Mouse (Mus musculus) erythroblast, adult 5-6 weeks (primary cell): Measurements from ENCODE around the gene Asns. TPM values are rescaled to one million over a fixed set of nuclear protein-coding genes. Genes with fewer than 3 reads are reported as not detected.

Experiments used
- ATAC-seq: replicated peaks from 2 replicates; pipeline ENCODE4 v1.8.0; 2016; ENCODE audit warnings: moderate number of reproducible peaks, mild to moderate bottlenecking, moderate TSS enrichment, inconsistent platforms; ENCODE audit not compliant: poor library complexity, low FRiP score, severe bottlenecking
- total RNA-seq, 2 experiments: library from RNA; stranded (forward) in 1 of 2; stranded (reverse) in 1 of 2; fragments of 150-400 nt in 1 of 2; fragments of 200-764, 138-1000 nt in 1 of 2; gene quantifications; 2 replicates each; pipeline versions ENCODE4 v1.2.3 to v1.2.4; 2015 to 2017; ENCODE audit warnings: low replicate concordance in 2 of 2

Asns gene
- total RNA-seq (2015; ENCODE audit: low replicate concordance) = 75.3 and 78.6 TPM in 2 replicates
- total RNA-seq (2017; ENCODE audit: low replicate concordance) = 33.4 and 44.2 TPM in 2 replicates

GRCm38 (mm10) chr6:7692884-7693585 is at the start of gene Asns:
TSS of gene Asns (minus strand) at chr6:7693254.
- peak; percentile 93 for ATAC-seq

GRCm38 (mm10) chr6:7741721-7742120 is 48.7 kb upstream of the Asns start:
- no peak for ATAC-seq

- no peak for ATAC-seq
These were observed 44.8 kb upstream of the Asns start for GRCm38 (mm10) chr6:7737842-7738241.

GRCm38 (mm10) chr6:7732754-7733708 is 40.0 kb upstream of the Asns start:
- peak; percentile 88 for ATAC-seq

DNA sequence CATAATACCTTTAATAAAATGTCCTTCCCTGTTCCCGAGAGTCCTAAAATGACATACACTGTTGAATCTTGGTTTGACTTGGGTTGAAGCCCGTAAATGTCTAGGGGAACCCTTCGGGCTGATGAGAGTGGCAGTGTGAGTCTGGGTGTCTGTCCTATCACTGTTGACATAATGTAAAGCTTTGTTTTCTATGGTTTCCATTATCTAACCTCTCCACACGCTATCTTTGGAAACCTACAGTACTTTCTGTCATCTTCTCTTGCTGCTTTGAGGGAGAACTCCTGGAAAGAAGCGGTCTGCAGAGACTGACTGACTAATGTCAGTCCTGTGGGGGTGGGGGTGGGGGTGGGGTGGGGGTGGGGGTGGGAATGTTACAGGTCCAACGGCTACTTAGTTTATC is 39.0 kb upstream of the Asns start:
- no peak for ATAC-seq

- ATAC-seq = no peak
These were observed 36.1 kb upstream of the Asns start for GRCm38 (mm10) chr6:7729128-7729527.

GRCm38 (mm10) chr6:7728241-7728640 is 35.2 kb upstream of the Asns start:
- no peak for ATAC-seq

DNA sequence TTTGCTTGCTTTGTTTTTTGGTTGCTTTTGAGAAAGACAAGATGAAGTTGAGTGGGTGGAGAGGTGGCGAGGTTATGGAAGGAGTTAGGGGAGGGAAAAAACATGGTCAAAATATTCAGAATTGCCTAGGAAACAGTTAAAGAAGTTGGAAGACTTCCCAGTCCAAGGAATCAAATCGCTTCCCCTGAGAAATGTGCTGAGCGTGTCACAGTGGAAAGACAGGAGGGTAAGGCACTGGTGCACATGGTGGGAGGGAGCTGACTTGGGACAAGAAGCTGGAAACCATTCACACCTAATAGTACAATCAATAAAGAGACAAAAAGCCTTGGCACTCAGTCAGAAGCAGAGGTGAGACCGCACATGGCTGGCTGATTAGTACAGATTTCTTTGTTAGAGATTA is 23.2 kb upstream of the Asns start:
- ATAC-seq = no peak

DNA sequence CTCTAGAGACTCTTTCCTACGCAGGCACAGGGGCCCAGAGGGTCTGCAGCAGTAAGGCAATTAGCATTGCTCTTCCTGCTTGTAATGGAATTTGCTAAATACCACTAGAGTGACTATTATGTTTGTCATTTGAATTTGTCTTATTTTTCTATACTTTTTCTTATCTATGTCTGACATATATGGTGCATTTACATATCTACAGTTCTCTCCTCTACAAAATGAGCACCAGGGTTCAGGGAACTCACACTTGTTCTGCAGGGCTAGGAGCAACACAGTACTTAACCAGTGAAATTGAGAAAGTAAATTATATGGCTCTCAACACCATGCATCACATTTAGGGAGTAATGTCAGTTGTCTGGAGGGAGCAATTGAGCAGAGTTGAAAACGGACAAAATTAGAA is 21.2 kb upstream of the Asns start:
- ATAC-seq = no peak

DNA sequence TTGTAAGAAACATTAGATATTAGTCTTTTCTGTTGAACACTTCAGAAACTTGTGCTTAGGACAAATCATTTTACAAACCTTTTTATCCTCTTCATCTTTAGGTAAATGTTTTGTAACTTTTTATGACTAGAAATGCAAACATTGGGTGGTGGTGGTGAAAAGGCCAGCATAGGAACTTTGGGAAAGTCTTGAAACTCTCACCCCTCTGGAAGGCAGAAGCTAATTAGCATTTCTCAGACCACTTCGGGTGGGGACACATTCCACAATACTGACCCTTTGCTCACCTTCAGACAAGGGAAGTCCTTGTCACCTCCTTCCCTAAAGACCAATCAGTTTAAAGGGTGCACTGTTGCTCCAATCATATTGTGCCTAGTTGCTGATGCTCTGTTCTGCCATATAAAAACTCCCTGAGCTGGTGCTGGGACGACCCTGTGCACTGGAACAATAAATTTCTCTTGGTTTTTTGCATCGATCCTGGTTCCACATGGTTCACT is 18.8 kb upstream of the Asns start:
- ATAC-seq = no peak

DNA sequence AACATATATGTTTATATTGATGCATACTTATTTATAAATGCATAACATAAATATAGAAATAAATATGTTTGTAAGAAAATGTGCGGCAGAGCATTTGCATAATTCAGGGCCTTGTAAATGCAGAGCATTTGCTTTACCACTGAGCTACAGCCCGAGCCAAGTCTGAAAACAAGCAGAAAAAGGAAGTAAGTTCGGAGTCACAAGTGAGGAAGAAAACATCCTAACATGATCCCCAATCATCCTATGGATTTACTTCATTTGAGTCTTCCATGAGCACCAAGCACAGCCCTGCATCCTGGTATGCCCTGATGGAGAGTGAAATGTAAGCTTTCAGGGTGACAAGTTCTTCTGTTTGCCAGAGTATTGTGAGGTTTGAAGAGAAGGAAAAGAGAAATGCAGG is 15.2 kb upstream of the Asns start:
- no peak for ATAC-seq

- no peak for ATAC-seq
These were observed 13.7 kb upstream of the Asns start for GRCm38 (mm10) chr6:7706796-7707195.

GRCm38 (mm10) chr6:7697999-7698699 is 5.1 kb upstream of the Asns start:
- ATAC-seq = peak; percentile 69

DNA sequence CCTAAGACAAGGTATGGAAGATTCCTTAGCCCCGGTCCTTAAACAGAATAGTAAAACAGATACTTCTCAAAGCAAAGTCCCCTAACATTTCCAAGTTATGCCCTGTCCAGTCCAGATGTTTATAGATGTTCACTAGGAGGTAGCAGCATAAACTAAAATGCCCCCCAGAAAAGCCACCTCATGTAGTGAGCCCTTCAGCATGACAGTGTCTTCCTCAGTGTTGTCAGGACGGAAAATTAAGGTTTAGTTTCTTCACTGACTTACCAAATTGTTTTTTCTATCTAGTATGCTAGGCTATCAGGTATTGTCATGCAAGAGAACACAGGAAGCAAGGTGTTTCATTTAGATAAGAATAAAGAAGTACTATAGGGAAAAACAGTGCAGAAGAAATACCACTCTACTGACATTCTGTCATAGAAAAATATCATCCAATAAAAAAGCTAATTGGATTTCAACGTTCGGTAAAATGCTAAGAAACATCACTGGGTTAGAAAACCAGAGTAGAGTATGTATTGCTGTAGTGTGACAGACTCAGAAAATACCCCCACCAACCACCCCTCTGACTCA is 4.1 kb upstream of the Asns start:
- no peak for ATAC-seq

- ATAC-seq = no peak
These were observed 3.6 kb upstream of the Asns start for GRCm38 (mm10) chr6:7696641-7697040.

DNA sequence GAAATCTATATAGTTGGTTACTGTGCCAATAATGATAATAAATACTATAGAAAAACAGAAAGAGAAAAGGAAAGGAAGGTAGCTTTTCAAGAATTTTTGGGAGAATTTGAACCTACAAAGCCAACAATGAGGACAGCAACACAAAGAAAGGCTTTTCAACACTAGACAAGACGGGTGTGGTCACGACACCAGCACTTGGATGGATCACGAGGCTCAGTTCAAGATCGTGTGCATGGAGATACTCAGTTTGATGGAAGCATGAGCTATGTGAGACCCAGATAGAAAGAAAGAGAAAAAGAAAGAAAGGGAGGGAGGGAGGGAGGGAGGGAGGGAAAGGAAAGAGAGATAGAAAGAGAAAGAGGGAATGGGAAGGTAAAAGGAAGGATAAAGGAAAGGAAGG is 2.8 kb upstream of the Asns start:
- no peak for ATAC-seq

DNA sequence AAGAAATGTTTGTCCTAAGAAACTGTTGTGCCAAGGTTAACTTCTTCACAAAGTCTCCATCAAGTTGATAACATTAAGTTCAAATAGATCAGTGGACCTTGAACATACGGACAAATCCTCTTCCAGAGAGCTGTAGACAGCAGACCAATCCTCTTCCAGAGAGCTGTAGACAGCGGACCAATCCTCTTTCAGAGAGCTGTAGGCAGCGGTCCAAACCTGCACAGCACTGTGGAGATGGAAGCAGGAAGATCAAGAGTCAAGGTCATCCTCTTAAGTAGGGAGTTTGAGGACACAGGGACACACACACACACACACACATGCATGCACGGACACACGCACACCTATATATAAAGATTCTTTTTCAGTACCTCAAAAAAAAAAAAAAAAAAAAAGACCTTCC is 612 bp upstream of the Asns start:
- ATAC-seq = no peak

- 0 out of 2 replicates have a peak, but pooled peaks have one; percentile 51 for ATAC-seq
These were observed 603 bp downstream of the Asns start for GRCm38 (mm10) chr6:7692451-7692850.

- no peak for ATAC-seq
These were observed 1.0 kb downstream of the Asns start for GRCm38 (mm10) chr6:7692037-7692436.

GRCm38 (mm10) chr6:7690456-7690855 is 2.6 kb downstream of the Asns start:
- no peak for ATAC-seq
